35 mouse cellular contexts compared by ENCODE assay signal in genomic region chr1:123756055-123756454, GRCm38 (mm10).
"Had no signal": no experiment of that assay in that cellular context is flagged by ENCODE, and none has a peak within 500 bp of the region (broad histone marks: within the 10 kb centered on the region; RNA-seq: fewer than 3 reads in every experiment).

No protein-coding gene starts in this region.

- H3K9me3 ChIP-seq: heart, embryonic 10.5 days; heart, embryonic 12.5 days; heart, embryonic 13.5 days; heart, embryonic 15.5 days; hindbrain, embryonic 10.5 days; hindbrain, embryonic 12.5 days; hindbrain, embryonic 13.5 days; hindbrain, embryonic 15.5 days; intestine, embryonic 15.5 days; kidney, embryonic 15.5 days had no signal

- H3K4me3 ChIP-seq: heart, embryonic 10.5 days; heart, embryonic 12.5 days; heart, embryonic 13.5 days; heart, embryonic 15.5 days; hindbrain, embryonic 10.5 days; hindbrain, embryonic 12.5 days; hindbrain, embryonic 13.5 days; hindbrain, embryonic 15.5 days; intestine, embryonic 15.5 days; kidney, embryonic 15.5 days; layer of hippocampus, adult 2 months; left cerebral cortex, adult 2 months had no signal

- H3K4me1 ChIP-seq: heart, embryonic 10.5 days; heart, embryonic 12.5 days; heart, embryonic 13.5 days; heart, embryonic 15.5 days; hindbrain, embryonic 10.5 days; hindbrain, embryonic 12.5 days; hindbrain, embryonic 13.5 days; hindbrain, embryonic 15.5 days; intestine, embryonic 15.5 days; kidney, embryonic 15.5 days had no signal

- DNase-seq: heart, postnatal 10 days; heart, postnatal 14 days; heart, postnatal 36 days; heart, postnatal 4 days; kidney, adult 11 months; kidney, adult 18-20 months; kidney, adult 2 months; kidney, adult 8-10 months; kidney, adult 9 months; kidney, postnatal 10 days; kidney, postnatal 14 days; kidney, postnatal 25 days; kidney, postnatal 36 days; kidney, postnatal 4 days; layer of hippocampus, adult 9-11 months; layer of hippocampus, postnatal 36 days had no signal

- H3K4me2 ChIP-seq: heart, embryonic 11.5 days; heart, embryonic 12.5 days; heart, embryonic 13.5 days; heart, embryonic 15.5 days; hindbrain, embryonic 12.5 days; hindbrain, embryonic 13.5 days; hindbrain, embryonic 14.5 days; hindbrain, embryonic 15.5 days; intestine, embryonic 15.5 days; kidney, embryonic 15.5 days had no signal

- H3K36me3 ChIP-seq: heart, embryonic 10.5 days; heart, embryonic 12.5 days; heart, embryonic 13.5 days; heart, embryonic 15.5 days; hindbrain, embryonic 10.5 days; hindbrain, embryonic 12.5 days; hindbrain, embryonic 13.5 days; hindbrain, embryonic 15.5 days; intestine, embryonic 15.5 days; kidney, embryonic 15.5 days had no signal

- H3K9ac ChIP-seq: heart, embryonic 12.5 days; heart, embryonic 13.5 days; heart, embryonic 15.5 days; hindbrain, embryonic 12.5 days; hindbrain, embryonic 13.5 days; hindbrain, embryonic 14.5 days; hindbrain, embryonic 15.5 days; intestine, embryonic 15.5 days; kidney, embryonic 15.5 days had no signal

- ATAC-seq: hindbrain, embryonic 16.5 days; hindbrain, postnatal 0 days; inflammation-experienced regulatory T-cells, adult 6 months; intestine, embryonic 15.5 days; intestine, postnatal 0 days had no signal

- H3K27ac ChIP-seq: heart, embryonic 10.5 days; heart, embryonic 13.5 days; heart, embryonic 15.5 days; hindbrain, embryonic 10.5 days; hindbrain, embryonic 12.5 days; hindbrain, embryonic 13.5 days; hindbrain, embryonic 14.5 days; hindbrain, embryonic 15.5 days; hindbrain, postnatal 0 days; intestine, embryonic 15.5 days; kidney, embryonic 15.5 days; kidney, postnatal 0 days; layer of hippocampus, adult 2 months had no signal

- H3K27me3 ChIP-seq: heart, embryonic 12.5 days; heart, embryonic 13.5 days; heart, embryonic 15.5 days; hindbrain, embryonic 12.5 days; hindbrain, embryonic 13.5 days; hindbrain, embryonic 15.5 days; intestine, embryonic 15.5 days; kidney, embryonic 15.5 days had no signal
